Mouse (Mus musculus) monocyte, adult 2 months (primary cell): ENCODE measurements around the gene Pacsin1.
"Not testable (repeated sequence)": the region's sequence is repeated elsewhere in the genome, so short reads cannot be mapped to it uniquely, and the experiment has no call there.

ENCODE experiments used
- DNase-seq, 2 experiments: peaks; one replicate each; pipeline ENCODE4 v3.0.0; 2022; ENCODE audit warnings: low spot score in 2 of 2, low read depth in 1 of 2

The Pacsin1 gene

GRCm38 (mm10) chr17:27635575-27635903 is 19.8 kb upstream of the Pacsin1 start:
- DNase-seq, result not testable (repeated sequence)

- DNase-seq, result no peak
These were observed 18.9 kb upstream of the Pacsin1 start, which contains the start of gene Rps10 for GRCm38 (mm10) chr17:27636132-27637020. Rps10 (minus strand) TSS chr17:27636669.

GRCm38 (mm10) chr17:27637333-27637732 is 18.0 kb upstream of the Pacsin1 start:
- no peak for DNase-seq

GRCm38 (mm10) chr17:27638921-27639332 is 16.4 kb upstream of the Pacsin1 start:
- no peak for DNase-seq

- DNase-seq, result not testable (repeated sequence)
These were observed 15.5 kb upstream of the Pacsin1 start for GRCm38 (mm10) chr17:27639851-27640250.

GRCm38 (mm10) chr17:27642491-27643062 is 12.7 kb upstream of the Pacsin1 start:
- no peak for DNase-seq

GRCm38 (mm10) chr17:27643101-27643500 is 12.2 kb upstream of the Pacsin1 start:
- no peak for DNase-seq

GRCm38 (mm10) chr17:27643756-27644155 is 11.6 kb upstream of the Pacsin1 start:
- DNase-seq, result no peak

- no peak for DNase-seq
These were observed 10.7 kb upstream of the Pacsin1 start for GRCm38 (mm10) chr17:27644572-27644971.

- no peak for DNase-seq
These were observed 9.5 kb upstream of the Pacsin1 start for GRCm38 (mm10) chr17:27645807-27646206.

GRCm38 (mm10) chr17:27650160-27650559 is 5.1 kb upstream of the Pacsin1 start:
- DNase-seq, result peak in 1 of 2 experiments; percentile 46

- DNase-seq, result no peak
These were observed 4.7 kb upstream of the Pacsin1 start for GRCm38 (mm10) chr17:27650586-27650985.

- DNase-seq, result no peak
These were observed 3.1 kb upstream of the Pacsin1 start for GRCm38 (mm10) chr17:27652046-27652790.

GRCm38 (mm10) chr17:27653253-27653959 is 1.9 kb upstream of the Pacsin1 start:
- DNase-seq, result no peak

- DNase-seq, result no peak
These were observed 696 bp downstream of the Pacsin1 start for GRCm38 (mm10) chr17:27656011-27656399.

- DNase-seq, result no peak
These were observed 1.1 kb downstream of the Pacsin1 start for GRCm38 (mm10) chr17:27656414-27656813.

- no peak for DNase-seq
These were observed 1.8 kb downstream of the Pacsin1 start for GRCm38 (mm10) chr17:27657123-27657522.

GRCm38 (mm10) chr17:27658767-27659166 is 3.5 kb downstream of the Pacsin1 start:
- DNase-seq, result no peak

GRCm38 (mm10) chr17:27671720-27672119 is 16.4 kb downstream of the Pacsin1 start:
- no peak for DNase-seq

GRCm38 (mm10) chr17:27673945-27674344 is 18.6 kb downstream of the Pacsin1 start:
- DNase-seq, result no peak

GRCm38 (mm10) chr17:27675453-27675852 is 20.1 kb downstream of the Pacsin1 start:
- DNase-seq, result no peak
